Mouse (Mus musculus) heart, embryonic 10.5 days (tissue): ENCODE results near the gene Gsg1l. TPM values are rescaled to one million over a fixed set of nuclear protein-coding genes. Genes with fewer than 3 reads are reported as not detected.

ENCODE experiments used
- DNase-seq: peaks from one replicate; pipeline ENCODE4 v3.0.0-alpha.2; 2017; ENCODE audit warnings: low spot score
- H3K27ac ChIP-seq: fragments of 300-500 bp; sonication (generic); 2 replicates; pipeline ENCODE4 v1.5.1; 2016; ENCODE audit warnings: mild to moderate bottlenecking
- H3K27me3 ChIP-seq: fragments of 300-500 bp; sonication (generic); 2 replicates; pipeline ENCODE4 v1.6.1; 2016; ENCODE audit warnings: mild to moderate bottlenecking; ENCODE audit not compliant: poor library complexity, insufficient read depth, severe bottlenecking
- H3K36me3 ChIP-seq: fragments of 300-500 bp; sonication (generic); 2 replicates; pipeline ENCODE4 v1.6.1; 2016; ENCODE audit warnings: mild to moderate bottlenecking, moderate library complexity
- H3K4me1 ChIP-seq: fragments of 300-500 bp; sonication (generic); 2 replicates; pipeline ENCODE4 v1.6.1; 2016; ENCODE audit warnings: mild to moderate bottlenecking
- H3K4me3 ChIP-seq: fragments of 300-500 bp; sonication (generic); 2 replicates; pipeline ENCODE4 v1.5.1; 2016; ENCODE audit warnings: mild to moderate bottlenecking, moderate library complexity
- H3K9me3 ChIP-seq: fragments of 300-500 bp; sonication (generic); 2 replicates; pipeline ENCODE4 v1.6.1; 2016; ENCODE audit warnings: mild to moderate bottlenecking, moderate library complexity
- WGBS: fragments of 180-500 bp; shearing (Covaris S2); methylation state at CpG from one replicate; pipeline ENCODE4 v1.1.7; 2016; 5-methylcytosine and 5-hydroxymethylcytosine counted together
- polyA plus RNA-seq: library from polyadenylated mRNA; unstranded; fragments of >200 nt; fragmentation: Nextera tagmentation; extraction: Ambion mirVana; gene quantifications from 2 replicates; pipeline ENCODE4 v1.2.1, GENCODE M21; 2016

Gsg1l gene
- polyA plus RNA-seq, 1 experiment from 2014 or later = 3.1 TPM

- Histone ChIP-seq H3K4me3 (no peak overlapping the region), H3K9me3 (no peaks in the 10 kb centered on the region), H3K27me3 (no peaks in the 10 kb centered on the region), H3K36me3 (no peaks in the 10 kb centered on the region), H3K27ac (peak overlapping the region; percentile 13; the same call in 1 of the 2 replicates), H3K4me1 (peaks cover 50% of the 10 kb centered on the region)
- 85% methylated on average over 3 of the region's 3 CpGs for WGBS
- DNase-seq = no peak
Observed at GRCm38 (mm10) chr7:125988326-125988725, 93.9 kb downstream of the Gsg1l start.

GRCm38 (mm10) chr7:125987117-125987516 is 95.1 kb downstream of the Gsg1l start:
- Histone ChIP-seq H3K9me3 (no peaks in the 10 kb centered on the region), H3K36me3 (no peaks in the 10 kb centered on the region), H3K27me3 (no peaks in the 10 kb centered on the region; the same call in 1 of the 2 replicates), H3K4me1 (peaks cover 50% of the 10 kb centered on the region), H3K27ac (peak overlapping the region; percentile 13; the same call in 1 of the 2 replicates), H3K4me3 (no peak overlapping the region)
- 36% methylated on average over 3 of the region's 3 CpGs for WGBS
- no peak for DNase-seq

- H3K27ac ChIP-seq = no peak overlapping the region
- H3K4me3 ChIP-seq = no peak overlapping the region
- H3K36me3 ChIP-seq = no peaks in the 10 kb centered on the region
- peaks cover 44% of the 10 kb centered on the region for H3K4me1 ChIP-seq
- H3K9me3 ChIP-seq = no peaks in the 10 kb centered on the region
- WGBS = 68% methylated on average over 10 of the region's 10 CpGs
- H3K27me3 ChIP-seq = no peaks in the 10 kb centered on the region; the same call in 1 of the 2 replicates
- no peak for DNase-seq
Observed at GRCm38 (mm10) chr7:125985565-125985964, 96.6 kb downstream of the Gsg1l start.

GRCm38 (mm10) chr7:125983902-125984841 is 98.0 kb downstream of the Gsg1l start:
- no peak for DNase-seq
- Histone ChIP-seq H3K4me3 (no peak overlapping the region), H3K27me3 (no peaks in the 10 kb centered on the region; the same call in 1 of the 2 replicates), H3K27ac (no peak overlapping the region), H3K9me3 (no peaks in the 10 kb centered on the region), H3K4me1 (peaks cover 48% of the 10 kb centered on the region), H3K36me3 (no peaks in the 10 kb centered on the region)
- 38% methylated on average over 12 of the region's 12 CpGs for WGBS

GRCm38 (mm10) chr7:125979591-125979990 is 102.6 kb downstream of the Gsg1l start:
- Histone ChIP-seq H3K9me3 (no peaks in the 10 kb centered on the region), H3K4me1 (peaks cover 35% of the 10 kb centered on the region), H3K27me3 (no peaks in the 10 kb centered on the region; the same call in 1 of the 2 replicates), H3K27ac (0 out of 2 replicates have a peak overlapping the region, but pooled peaks have one; percentile 38), H3K36me3 (no peaks in the 10 kb centered on the region), H3K4me3 (no peak overlapping the region)
- no peak for DNase-seq
- 80% methylated on average over 8 of the region's 8 CpGs for WGBS

GRCm38 (mm10) chr7:125976695-125977094 is 105.5 kb downstream of the Gsg1l start:
- Histone ChIP-seq H3K4me3 (no peak overlapping the region), H3K4me1 (peaks cover 45% of the 10 kb centered on the region), H3K9me3 (no peaks in the 10 kb centered on the region), H3K27me3 (no peaks in the 10 kb centered on the region), H3K27ac (no peak overlapping the region), H3K36me3 (no peaks in the 10 kb centered on the region)
- DNase-seq = no peak
- WGBS = 85% methylated on average over 9 of the region's 9 CpGs

- Histone ChIP-seq H3K27ac (peak overlapping the region; percentile 49; the same call in 1 of the 2 replicates), H3K36me3 (no peaks in the 10 kb centered on the region), H3K4me1 (peaks cover 47% of the 10 kb centered on the region), H3K9me3 (no peaks in the 10 kb centered on the region), H3K4me3 (no peak overlapping the region), H3K27me3 (no peaks in the 10 kb centered on the region)
- WGBS = 51% methylated on average over 6 of the region's 6 CpGs
- DNase-seq = no peak
Observed at GRCm38 (mm10) chr7:125975414-125975813, 106.8 kb downstream of the Gsg1l start.

- no peak for DNase-seq
- Histone ChIP-seq H3K27ac (peak overlapping the region; percentile 79), H3K4me3 (no peak overlapping the region), H3K4me1 (peaks cover 51% of the 10 kb centered on the region), H3K36me3 (no peaks in the 10 kb centered on the region), H3K9me3 (no peaks in the 10 kb centered on the region), H3K27me3 (no peaks in the 10 kb centered on the region)
- 47% methylated on average over 4 of the region's 4 CpGs for WGBS
Observed at GRCm38 (mm10) chr7:125973874-125974273, 108.3 kb downstream of the Gsg1l start.

- H3K9me3 ChIP-seq = no peaks in the 10 kb centered on the region
- peaks cover 52% of the 10 kb centered on the region for H3K4me1 ChIP-seq
- no peak overlapping the region for H3K4me3 ChIP-seq
- no peaks in the 10 kb centered on the region for H3K27me3 ChIP-seq
- WGBS = 66% methylated on average over 6 of the region's 6 CpGs
- H3K27ac ChIP-seq = peak overlapping the region; percentile 79
- DNase-seq = no peak
- no peaks in the 10 kb centered on the region for H3K36me3 ChIP-seq
Observed at GRCm38 (mm10) chr7:125972776-125973175, 109.4 kb downstream of the Gsg1l start.

- Histone ChIP-seq H3K9me3 (no peaks in the 10 kb centered on the region), H3K27ac (peak overlapping the region; percentile 79), H3K36me3 (no peaks in the 10 kb centered on the region), H3K4me3 (no peak overlapping the region), H3K27me3 (no peaks in the 10 kb centered on the region), H3K4me1 (peaks cover 53% of the 10 kb centered on the region)
- 45% methylated on average over 7 of the region's 7 CpGs for WGBS
- no peak for DNase-seq
Observed at GRCm38 (mm10) chr7:125972174-125972672, 110.0 kb downstream of the Gsg1l start.

GRCm38 (mm10) chr7:125969076-125969475 is 113.1 kb downstream of the Gsg1l start:
- no peak overlapping the region for H3K4me3 ChIP-seq
- no peaks in the 10 kb centered on the region for H3K9me3 ChIP-seq
- H3K36me3 ChIP-seq = no peaks in the 10 kb centered on the region
- peaks cover 54% of the 10 kb centered on the region for H3K4me1 ChIP-seq
- H3K27ac ChIP-seq = peak overlapping the region; percentile 17; the same call in 1 of the 2 replicates
- 33% methylated on average over 3 of the region's 3 CpGs for WGBS
- no peaks in the 10 kb centered on the region for H3K27me3 ChIP-seq
- no peak for DNase-seq

- Histone ChIP-seq H3K27me3 (0 out of 2 replicates have a peak, but pooled peaks cover 9% of the 10 kb centered on the region), H3K4me3 (no peak overlapping the region), H3K36me3 (no peaks in the 10 kb centered on the region), H3K9me3 (no peaks in the 10 kb centered on the region), H3K4me1 (peaks cover 33% of the 10 kb centered on the region), H3K27ac (peak overlapping the region; percentile 64; the same call in 1 of the 2 replicates)
- 63% methylated on average over 16 of the region's 16 CpGs for WGBS
- no peak for DNase-seq
Observed at GRCm38 (mm10) chr7:125966402-125967261, 115.6 kb downstream of the Gsg1l start.
